Mouse (Mus musculus) cerebellum, postnatal 36 days (tissue): ENCODE data around the gene Wnt4.

Source experiments
- DNase-seq, 2 experiments: peaks; one replicate each; pipeline ENCODE4 v3.0.0; 2021 to 2022; ENCODE audit warnings: mixed read lengths in 2 of 2

Wnt4 gene

DNA sequence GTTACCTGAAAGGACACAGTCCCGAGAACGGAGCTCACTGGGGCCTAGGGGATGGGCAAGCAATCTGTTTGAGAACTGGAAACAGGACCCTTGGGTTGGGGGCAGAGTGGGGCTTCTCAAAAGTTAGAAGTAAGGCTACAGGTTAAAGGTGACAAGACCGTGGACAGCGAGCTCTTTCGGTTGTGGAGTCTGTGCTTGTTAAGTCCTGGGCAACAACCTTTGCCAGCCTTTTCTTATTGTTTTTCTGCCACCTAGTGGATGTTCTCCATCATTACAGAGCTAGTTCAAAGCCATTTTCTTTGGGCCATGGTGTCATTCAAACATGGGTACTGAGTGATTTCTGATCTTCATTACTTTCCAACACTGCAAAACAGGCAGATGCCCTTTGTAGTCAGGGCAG, 31.1 kb downstream of the Wnt4 start:
- peak in 1 of 2 experiments; percentile 52 for DNase-seq

- no peak for DNase-seq
Observed at GRCm38 (mm10) chr4:137313511-137313910, 36.2 kb downstream of the Wnt4 start.

DNA sequence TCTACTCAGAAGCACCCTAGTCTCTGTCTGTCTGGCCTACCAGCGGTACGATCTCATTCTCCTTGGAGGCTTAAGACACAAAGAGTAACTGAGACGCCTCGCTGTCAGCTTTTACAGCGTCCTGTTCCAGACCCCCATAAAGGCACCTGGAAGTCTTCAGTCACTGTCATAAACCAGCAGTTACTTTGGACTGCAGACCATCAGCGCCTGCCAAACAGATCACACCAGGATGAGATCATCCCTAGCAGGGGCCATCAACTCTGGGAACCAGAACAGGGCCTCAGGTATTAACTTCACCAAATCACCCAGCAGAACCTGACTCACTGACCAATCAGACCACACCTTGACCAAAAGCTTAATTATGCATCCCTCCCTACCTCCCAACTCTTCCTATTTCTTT, 37.3 kb downstream of the Wnt4 start:
- DNase-seq, result no peak

- DNase-seq, result no peak
Observed at GRCm38 (mm10) chr4:137315061-137315460, 37.8 kb downstream of the Wnt4 start.

DNA sequence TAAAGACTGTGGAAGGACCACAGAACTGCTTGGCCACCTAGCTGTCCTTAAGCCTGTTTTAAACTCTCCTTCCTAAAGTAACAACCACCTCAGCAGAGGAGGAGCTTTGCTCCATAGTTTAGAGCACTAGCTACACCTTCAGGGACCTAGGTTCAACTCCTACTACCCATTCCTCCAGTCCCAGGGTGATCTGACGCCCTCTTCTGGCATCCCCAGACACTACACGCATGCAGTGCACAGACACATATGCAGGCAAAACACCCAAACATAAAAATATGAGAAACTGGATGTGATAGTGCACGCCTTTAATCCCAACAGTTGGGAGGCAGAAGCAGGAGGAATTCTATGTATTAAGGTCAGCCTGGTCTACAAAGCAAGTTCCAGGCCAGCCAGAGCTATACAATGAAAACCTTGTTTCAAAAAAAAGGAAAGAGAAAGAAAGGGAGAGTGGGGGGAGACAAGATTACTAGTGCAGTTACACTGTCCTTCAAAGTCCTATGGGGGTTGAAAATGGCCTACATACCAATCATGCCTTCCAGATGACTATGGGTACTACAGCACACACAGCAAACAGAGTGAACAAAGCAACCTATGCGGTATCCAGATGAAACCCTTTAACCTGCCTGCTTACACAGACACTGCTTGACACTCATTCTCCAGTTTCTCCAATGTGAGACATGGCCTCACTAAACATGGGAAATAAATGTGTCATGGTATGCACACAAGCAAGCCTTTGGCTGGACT, 38.9 kb downstream of the Wnt4 start:
- no peak for DNase-seq

- DNase-seq, result no peak
Observed at GRCm38 (mm10) chr4:137324926-137325325, 47.6 kb downstream of the Wnt4 start.

DNA sequence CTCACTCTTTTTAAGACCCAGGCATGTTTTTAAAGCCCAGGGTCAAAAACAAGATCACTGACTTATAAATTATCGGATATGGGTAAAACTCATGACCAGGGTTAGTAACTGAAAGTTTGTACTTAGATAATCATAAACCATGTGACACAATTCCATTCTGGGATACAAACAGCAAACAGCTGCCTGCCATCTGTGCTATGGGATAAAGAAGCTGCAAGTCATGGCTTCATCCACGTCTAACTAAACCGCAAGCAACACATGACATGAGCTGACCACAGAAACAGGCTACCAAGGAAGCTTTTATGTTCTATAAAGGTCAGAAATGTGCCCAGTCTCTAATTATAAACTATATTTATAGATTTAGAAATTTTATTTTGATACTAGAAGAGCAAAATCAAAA, 49.2 kb downstream of the Wnt4 start:
- DNase-seq, result no peak

DNA sequence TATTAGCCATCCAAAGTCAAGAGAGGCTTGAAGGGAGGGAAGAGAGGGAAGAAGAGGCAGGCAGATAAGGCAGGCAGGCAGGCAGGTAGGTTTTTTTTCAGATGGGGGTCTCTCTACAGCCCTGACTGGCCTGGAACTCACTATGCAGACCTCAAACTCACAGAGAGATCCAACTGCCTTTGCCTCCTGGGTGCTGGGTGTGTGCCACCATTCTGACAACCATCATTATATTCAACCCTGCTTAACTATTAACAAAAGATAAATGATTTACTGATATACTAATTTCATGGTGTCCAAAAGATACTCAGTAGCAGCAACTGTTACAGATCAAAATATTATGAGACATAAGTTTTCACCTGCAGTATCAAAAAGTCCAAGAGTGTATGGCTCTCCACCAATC, 54.8 kb downstream of the Wnt4 start:
- DNase-seq, result no peak

- DNase-seq, result no peak
Observed at GRCm38 (mm10) chr4:137336468-137336867, 59.2 kb downstream of the Wnt4 start.

- DNase-seq, result no peak
Observed at GRCm38 (mm10) chr4:137339415-137339814, 62.1 kb downstream of the Wnt4 start.

GRCm38 (mm10) chr4:137342816-137343215, 65.5 kb downstream of the Wnt4 start:
- no peak for DNase-seq

- no peak for DNase-seq
Observed at GRCm38 (mm10) chr4:137345112-137345511, 67.8 kb downstream of the Wnt4 start.

- DNase-seq, result no peak
Observed at GRCm38 (mm10) chr4:137345790-137346189, 68.5 kb downstream of the Wnt4 start.
